Mouse (Mus musculus): ENCODE measurements around the gene 1700029J07Rik.

The 1700029J07Rik gene

DNA sequence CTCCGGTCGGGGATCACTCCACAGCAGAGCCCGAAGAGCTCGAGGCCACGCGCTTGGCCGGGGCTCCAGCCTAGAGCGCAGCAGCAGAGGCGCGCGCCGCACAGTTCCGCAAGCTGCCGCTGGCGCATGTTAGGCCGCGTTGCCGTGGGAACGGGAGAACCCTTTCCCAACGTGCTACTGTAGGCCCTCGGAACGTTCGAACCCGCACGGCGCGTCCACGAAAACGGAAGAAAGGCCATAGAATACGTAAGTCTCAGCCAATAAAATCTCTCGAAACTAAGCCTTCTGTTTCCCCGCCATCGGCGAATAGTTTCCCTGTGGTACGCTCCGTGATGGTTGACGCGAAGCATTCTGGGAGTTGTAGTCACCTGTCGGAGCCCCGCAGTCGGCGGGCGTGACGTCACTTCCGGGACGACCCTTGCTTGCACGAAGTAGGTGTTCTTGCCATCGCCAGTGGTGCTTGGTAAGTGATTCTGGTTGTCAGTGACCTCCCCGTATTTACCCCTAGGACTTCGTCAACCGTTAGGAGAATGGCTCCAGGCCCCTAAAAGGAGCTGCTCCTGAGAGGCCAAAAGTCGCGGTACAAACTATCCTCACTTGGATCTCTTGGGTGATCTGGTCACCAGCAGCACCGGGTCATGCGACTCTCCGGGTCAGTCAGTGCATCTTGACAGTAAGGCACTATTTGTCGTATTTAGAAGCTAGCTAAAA, at the start of gene 1700029J07Rik, which contains the start of gene Ufsp2:
Gene 1700029J07Rik, minus strand, starts transcription at position 127 of the 711 bp plus-strand sequence.
Gene Ufsp2, plus strand, starts transcription at position 403 of the 711 bp plus-strand sequence.
- DNase-seq (ENCODE audit: low spot score in 2 of 2), result peak; percentile 94 to 98

GRCm38 (mm10) chr8:46024392-46024791, 49.3 kb upstream of the 1700029J07Rik start:
- DNase-seq (ENCODE audit: low spot score in 2 of 2), result no peak

GRCm38 (mm10) chr8:46022758-46023157, 47.7 kb upstream of the 1700029J07Rik start:
- DNase-seq (ENCODE audit: low spot score in 2 of 2), result no peak

DNA sequence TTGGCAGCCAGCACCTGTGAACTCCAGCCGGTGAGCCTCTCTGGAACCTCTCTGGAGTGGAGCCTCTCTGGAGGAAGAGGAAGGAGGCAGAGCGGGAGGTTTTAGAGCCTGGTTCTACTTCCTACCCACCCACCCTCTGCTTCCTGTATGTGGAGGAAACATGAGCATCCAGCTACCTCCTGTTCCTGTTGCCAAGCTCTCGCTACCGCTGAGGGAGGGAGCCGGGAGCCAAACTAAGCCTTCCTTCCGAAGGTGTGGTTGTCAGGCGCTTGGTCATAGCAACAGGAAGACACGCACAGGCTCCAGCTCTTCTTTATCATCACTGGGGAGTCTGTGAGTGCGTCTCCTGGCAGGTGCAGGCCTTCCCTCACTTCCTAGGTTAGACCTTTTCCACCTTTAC, 47.2 kb upstream of the 1700029J07Rik start:
- peak; percentile 40 to 68 for DNase-seq (ENCODE audit: low spot score in 2 of 2)

GRCm38 (mm10) chr8:46010746-46011680, 36.0 kb upstream of the 1700029J07Rik start:
- DNase-seq (ENCODE audit: low spot score in 2 of 2), result peak; percentile 26 to 27

- DNase-seq (ENCODE audit: low spot score in 2 of 2), result no peak
These were observed 35.3 kb upstream of the 1700029J07Rik start for GRCm38 (mm10) chr8:46010306-46010705.

GRCm38 (mm10) chr8:46007050-46007672, 32.1 kb upstream of the 1700029J07Rik start:
- DNase-seq (ENCODE audit: low spot score in 2 of 2), result no peak

GRCm38 (mm10) chr8:46005596-46005995, 30.5 kb upstream of the 1700029J07Rik start, which contains the start of gene Ankrd37:
Gene Ankrd37, minus strand, starts transcription at chr8:46005707.
- no peak for DNase-seq (ENCODE audit: low spot score in 2 of 2)

- peak; percentile 100 for DNase-seq (ENCODE audit: low spot score in 2 of 2)
These were observed 25.0 kb upstream of the 1700029J07Rik start for GRCm38 (mm10) chr8:45999784-46000705.

GRCm38 (mm10) chr8:45999138-45999783, 24.2 kb upstream of the 1700029J07Rik start, which contains the start of gene Lrp2bp:
Gene Lrp2bp, plus strand, starts transcription at chr8:45999303.
- peak in 1 of 2 experiments; percentile 17 for DNase-seq (ENCODE audit: low spot score in 2 of 2)

DNA sequence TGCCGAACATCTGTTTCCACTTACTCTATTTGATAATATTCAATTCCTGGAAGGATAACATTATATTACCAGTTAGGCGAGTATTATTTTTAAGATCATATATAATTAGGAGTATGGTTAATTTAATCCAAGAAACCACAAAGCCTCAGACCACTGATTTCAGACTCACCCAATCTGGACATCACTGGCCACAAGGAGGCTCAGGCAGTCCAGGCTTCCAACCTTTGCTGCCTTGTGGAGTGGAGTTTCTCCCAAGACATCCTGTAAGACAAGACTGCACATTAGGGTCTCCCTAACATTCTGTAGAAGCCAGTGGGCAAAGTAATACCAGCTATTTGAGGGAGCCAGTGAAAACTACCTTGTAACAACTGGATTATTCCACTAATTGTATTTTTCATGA, 23.2 kb upstream of the 1700029J07Rik start:
- no peak for DNase-seq (ENCODE audit: low spot score in 2 of 2)

- no peak for DNase-seq (ENCODE audit: low spot score in 2 of 2)
These were observed 20.5 kb upstream of the 1700029J07Rik start for GRCm38 (mm10) chr8:45995576-45995975.

GRCm38 (mm10) chr8:45994111-45994510, 19.1 kb upstream of the 1700029J07Rik start:
- no peak for DNase-seq (ENCODE audit: low spot score in 2 of 2)

- no peak for DNase-seq (ENCODE audit: low spot score in 2 of 2)
These were observed 15.7 kb upstream of the 1700029J07Rik start for GRCm38 (mm10) chr8:45990631-45991310.

GRCm38 (mm10) chr8:45988189-45988588, 13.1 kb upstream of the 1700029J07Rik start:
- DNase-seq (ENCODE audit: low spot score in 2 of 2), result no peak

DNA sequence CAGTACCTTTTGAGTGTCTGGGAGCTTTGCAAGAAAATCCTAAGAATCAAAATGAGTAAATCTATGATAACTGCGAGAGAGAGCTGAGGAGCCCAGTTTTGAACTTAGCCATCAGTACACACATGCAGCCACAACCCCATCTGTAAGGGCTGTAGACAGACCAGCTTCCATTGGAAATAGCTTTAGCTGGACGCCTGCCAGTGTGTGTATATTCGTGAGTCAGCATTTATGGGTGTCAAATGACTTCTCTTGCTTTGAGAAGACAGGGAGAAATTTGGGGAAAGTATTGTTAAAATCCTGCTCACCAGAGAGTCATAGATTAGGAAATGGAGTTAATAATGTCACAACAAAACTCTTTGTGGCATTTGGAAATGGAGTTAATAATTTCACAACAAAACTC, 11.6 kb upstream of the 1700029J07Rik start:
- no peak for DNase-seq (ENCODE audit: low spot score in 2 of 2)

DNA sequence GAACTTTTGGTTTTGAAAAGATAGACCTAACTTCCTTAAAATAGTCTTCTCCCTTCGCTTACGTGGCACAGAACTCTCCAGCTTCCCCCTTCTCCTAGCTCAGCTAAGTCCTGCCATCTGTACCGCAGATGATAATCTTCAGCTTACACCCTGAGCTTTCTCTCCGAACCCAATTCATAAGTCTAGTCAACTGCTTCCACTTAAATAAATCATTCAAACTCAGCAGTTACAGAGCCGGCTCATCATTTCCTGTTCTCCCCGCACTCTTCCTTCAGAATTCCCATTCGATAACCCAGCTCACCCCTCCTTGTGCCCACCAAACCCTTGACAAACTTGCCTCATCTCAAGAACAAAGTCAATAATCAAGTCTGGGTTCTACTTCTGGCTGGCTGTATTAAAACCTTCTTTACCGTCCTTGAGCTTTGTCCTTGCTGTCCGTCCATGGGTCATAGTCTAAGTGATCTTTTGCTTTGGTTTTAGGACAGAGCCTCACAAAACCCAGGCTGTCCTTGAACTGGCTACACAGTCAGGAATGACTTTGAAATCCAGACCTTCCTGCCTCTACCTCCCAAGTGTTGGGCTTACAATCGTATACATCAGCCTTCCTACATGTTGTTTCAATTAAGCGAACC, 901 bp upstream of the 1700029J07Rik start:
- no peak for DNase-seq (ENCODE audit: low spot score in 2 of 2)

- no peak for DNase-seq (ENCODE audit: low spot score in 2 of 2)
These were observed 1.0 kb downstream of the 1700029J07Rik start for GRCm38 (mm10) chr8:45973988-45974505.

DNA sequence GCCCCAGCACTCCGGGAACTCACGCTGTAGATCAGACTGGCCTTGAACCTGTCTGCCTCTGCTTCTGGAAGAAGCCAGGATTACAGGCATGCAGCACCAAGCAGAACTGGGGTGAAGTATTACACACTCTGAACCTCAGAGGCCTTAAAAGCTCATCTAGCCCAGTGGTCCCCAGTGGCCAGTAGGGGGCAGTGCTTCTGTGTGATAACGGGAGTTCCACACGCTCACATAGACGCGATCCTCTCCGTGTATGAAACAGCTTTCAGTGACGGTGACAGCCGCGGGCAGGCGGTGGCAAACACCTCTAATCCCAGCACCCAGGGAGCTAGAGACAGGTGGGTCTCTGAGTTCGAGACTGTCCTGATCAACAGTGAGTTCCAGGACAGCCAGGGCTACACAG, 4.2 kb downstream of the 1700029J07Rik start:
- DNase-seq (ENCODE audit: low spot score in 2 of 2), result no peak
